Mouse (Mus musculus) brain, embryonic 14.5 days (tissue): ENCODE data around the gene Krt36.

Source experiments
- CTCF ChIP-seq: fragments of 200-500 bp; IDR thresholded peaks from 2 replicates; pipeline ENCODE4 v1.5.1; 2012; ENCODE audit warnings: inconsistent platforms, mild to moderate bottlenecking, moderate library complexity, borderline replicate concordance; ENCODE audit not compliant: insufficient read depth, insufficient read length; ENCODE audit errors: extremely low read depth
- POLR2A ChIP-seq: fragments of 200-500 bp; IDR thresholded peaks from 2 replicates; pipeline ENCODE4 v1.6.1; 2012; ENCODE audit warnings: mild to moderate bottlenecking, inconsistent platforms, borderline replicate concordance; ENCODE audit not compliant: poor library complexity, insufficient read depth, insufficient read length, severe bottlenecking; ENCODE audit errors: extremely low read depth

GRCm38 (mm10) chr11:100139391-100139790 lies 34.0 kb upstream of the Krt36 start:
- TF ChIP-seq POLR2A = no peak
- TF ChIP-seq CTCF = no peak
